Mouse (Mus musculus) G1E (cell line): ENCODE measurements around the gene Gm28230. TPM values are rescaled to one million over a fixed set of nuclear protein-coding genes. Genes with fewer than 3 reads are reported as not detected.

Source experiments
- ATAC-seq: 2 replicates; pipeline ENCODE4 v1.8.0; 2016; ENCODE audit warnings: mild to moderate bottlenecking; ENCODE audit not compliant: insufficient number of reproducible peaks, poor library complexity, low FRiP score, severe bottlenecking; ENCODE audit errors: extremely low read depth
- DNase-seq: peaks from one replicate; pipeline ENCODE4 v3.0.0; 2012; ENCODE audit warnings: low spot score
- H3K27me3 ChIP-seq: 2 replicates; pipeline ENCODE4 v1.6.1; 2012; ENCODE audit warnings: mild to moderate bottlenecking, low read length, inconsistent platforms; ENCODE audit not compliant: insufficient read depth
- H3K36me3 ChIP-seq: replicated peaks from 2 replicates; pipeline ENCODE3; 2012; ENCODE audit warnings: mild to moderate bottlenecking, inconsistent platforms
- H3K4me1 ChIP-seq: 2 replicates; pipeline ENCODE4 v1.6.1; 2012; ENCODE audit warnings: low read depth, low read length, inconsistent platforms, mixed read lengths; ENCODE audit not compliant: insufficient read depth
- H3K4me3 ChIP-seq: 2 replicates; pipeline ENCODE4 v1.5.1; 2012; ENCODE audit warnings: low read depth, mild to moderate bottlenecking, inconsistent platforms, low read length, moderate library complexity, mixed read lengths
- H3K9me3 ChIP-seq: replicated peaks from 2 replicates; pipeline ENCODE4 v1.6.1; 2012; ENCODE audit warnings: inconsistent platforms
- CTCF ChIP-seq: IDR thresholded peaks from 2 replicates; pipeline ENCODE4 v1.5.1; 2012; ENCODE audit warnings: low read depth, low read length, inconsistent platforms, mixed read lengths
- GATA1 ChIP-seq: IDR thresholded peaks from 2 replicates; pipeline ENCODE4 v1.6.1; 2012; ENCODE audit warnings: borderline replicate concordance, low read length, inconsistent platforms, mixed read lengths
- GATA2 ChIP-seq: IDR thresholded peaks from 2 replicates; pipeline ENCODE4 v1.6.1; 2012; ENCODE audit warnings: low read depth, low read length, inconsistent platforms, borderline replicate concordance
- POLR2AphosphoS5 ChIP-seq: IDR thresholded peaks from 2 replicates; pipeline ENCODE4 v1.6.1; 2012; ENCODE audit warnings: low read depth, low read length, inconsistent platforms; ENCODE audit not compliant: insufficient replicate concordance
- TAL1 ChIP-seq: conservative IDR thresholded peaks from 2 replicates; pipeline ENCODE4 v1.6.1; 2012; ENCODE audit warnings: low read depth, low read length, inconsistent platforms, mixed read lengths
- polyA plus RNA-seq: library from polyadenylated mRNA; stranded (reverse); fragments of >175 nt; gene quantifications from 2 replicates; pipeline ENCODE4 v1.2.3, GENCODE M21; 2012
- total RNA-seq, 2 experiments: library from RNA; stranded (forward) in 1 of 2; stranded (reverse) in 1 of 2; fragments of 200-1000 nt in 1 of 2; fragments of >200 nt in 1 of 2; fragmentation: Nextera tagmentation in 1 of 2; gene quantifications; 2 replicates each; pipeline ENCODE4 v1.2.3; 2014 to 2017

Gm28230 gene
- total and polyA plus RNA-seq, 3 experiments: 0.33 to 1.2 (median 0.55) TPM

- peaks cover 20% of the 10 kb centered on the region for H3K27me3 ChIP-seq
- DNase-seq (no peak), ATAC-seq (no peak)
- H3K36me3 ChIP-seq: no peaks in the 10 kb centered on the region
- H3K4me3 ChIP-seq: no peak overlapping the region
- TF ChIP-seq CTCF (no peak), GATA2 (no peak), GATA1 (no peak), POLR2AphosphoS5 (no peak), TAL1 (no peak)
- H3K9me3 ChIP-seq: peaks cover 12% of the 10 kb centered on the region
- H3K4me1 ChIP-seq: no peaks in the 10 kb centered on the region
These were observed 17.9 kb upstream of the Gm28230 start for GRCm38 (mm10) chr2:74708676-74709075.

- ATAC-seq (no peak), DNase-seq (no peak)
- Histone ChIP-seq H3K27me3 (peaks cover 27% of the 10 kb centered on the region), H3K9me3 (peaks cover 9% of the 10 kb centered on the region), H3K36me3 (no peaks in the 10 kb centered on the region), H3K4me1 (no peaks in the 10 kb centered on the region), H3K4me3 (no peak overlapping the region)
- TF ChIP-seq GATA1: no peak
- TF ChIP-seq GATA2: no peak
- no peak for TF ChIP-seq TAL1
- TF ChIP-seq POLR2AphosphoS5: no peak
- no peak for TF ChIP-seq CTCF
These were observed 16.8 kb upstream of the Gm28230 start for GRCm38 (mm10) chr2:74709465-74710419.

GRCm38 (mm10) chr2:74710929-74711543 lies 15.5 kb upstream of the Gm28230 start:
- H3K27me3 ChIP-seq: peaks cover 33% of the 10 kb centered on the region
- TF ChIP-seq TAL1: no peak
- TF ChIP-seq GATA2: no peak
- TF ChIP-seq GATA1: no peak
- TF ChIP-seq POLR2AphosphoS5: no peak
- no peak for TF ChIP-seq CTCF
- ATAC-seq (no peak), DNase-seq (no peak)
- H3K36me3 ChIP-seq: no peaks in the 10 kb centered on the region
- H3K4me1 ChIP-seq: peaks cover 9% of the 10 kb centered on the region
- H3K4me3 ChIP-seq: no peak overlapping the region
- no peaks in the 10 kb centered on the region for H3K9me3 ChIP-seq

- Histone ChIP-seq H3K9me3 (no peaks in the 10 kb centered on the region), H3K4me3 (peak within 1 kb of the TSS; percentile 61), H3K4me1 (peaks cover 13% of the 10 kb centered on the region), H3K27me3 (peaks cover 33% of the 10 kb centered on the region), H3K36me3 (no peaks in the 10 kb centered on the region)
- no peak for TF ChIP-seq TAL1
- no peak for TF ChIP-seq CTCF
- no peak for TF ChIP-seq GATA1
- no peak for TF ChIP-seq POLR2AphosphoS5
- TF ChIP-seq GATA2: no peak
- ATAC-seq (no peak), DNase-seq (no peak)
These were observed 14.6 kb upstream of the Gm28230 start, which contains the start of the genes Hoxd3 and Hoxd4 for GRCm38 (mm10) chr2:74711721-74712621. TSS of gene Hoxd3 (plus strand) at chr2:74711927. TSS of gene Hoxd4 (plus strand) at chr2:74711929.

GRCm38 (mm10) chr2:74713239-74714150 lies 13.0 kb upstream of the Gm28230 start:
- Histone ChIP-seq H3K27me3 (peaks cover 33% of the 10 kb centered on the region), H3K9me3 (no peaks in the 10 kb centered on the region), H3K4me3 (no peak overlapping the region), H3K4me1 (peaks cover 13% of the 10 kb centered on the region), H3K36me3 (no peaks in the 10 kb centered on the region)
- no peak for ATAC-seq
- DNase-seq: no peak
- TF ChIP-seq TAL1 (no peak), CTCF (no peak), GATA1 (no peak), POLR2AphosphoS5 (no peak), GATA2 (no peak)
